ENCODE assay signal across 31 mouse cellular contexts in genomic region chr2:11623173-11623572, GRCm38 (mm10). TPM values are rescaled to one million over a fixed set of nuclear protein-coding genes. Genes with fewer than 3 reads are reported as not detected.
DNase-seq lines count a peak whose midpoint lies in the region; ATAC-seq and TF ChIP-seq lines count a peak whose summit lies in the region.
"Had no signal": no experiment of that assay in that cellular context is flagged by ENCODE, and none has a peak within 500 bp of the region (broad histone marks: within the 10 kb centered on the region; RNA-seq: fewer than 3 reads in every experiment).

No protein-coding gene starts in this region.

- no peaks in the 10 kb centered on the region for H3K9me3 ChIP-seq in heart, embryonic 16.5 days (replicated peaks; ENCODE audit: control insufficient read depth, low read length)
- H3K9me3 ChIP-seq in liver, embryonic 12.5 days (replicated peaks), result no peaks in the 10 kb centered on the region
- H3K9me3 ChIP-seq: embryonic facial prominence, embryonic 13.5 days; embryonic facial prominence, embryonic 15.5 days; forebrain, embryonic 10.5 days; forebrain, embryonic 12.5 days; G1E had no signal

- no peak for DNase-seq in heart, adult 2 months
- DNase-seq in thymus, postnatal 4 days, result peak; percentile 35
- no peak for DNase-seq in thymus, adult 2 months
- DNase-seq: adrenal gland, adult 8-10 months; adrenal gland, postnatal 14 days; adrenal gland, postnatal 36 days; cerebellum, adult 11 months; cerebellum, adult 18-20 months; cerebellum, adult 8-10 months; cerebellum, adult 9-11 months; cerebellum, postnatal 14 days; cerebellum, postnatal 36 days; embryo, embryonic 11 days had no signal

- H3K9ac ChIP-seq in heart, embryonic 16.5 days (ENCODE audit: low read length), result no peak overlapping the region
- H3K9ac ChIP-seq in heart, adult 2 months (ENCODE audit: low read depth, low read length), result no peak overlapping the region
- no peak overlapping the region for H3K9ac ChIP-seq in liver, embryonic 12.5 days
- H3K9ac ChIP-seq: embryonic facial prominence, embryonic 13.5 days; embryonic facial prominence, embryonic 15.5 days; forebrain, embryonic 12.5 days had no signal

- intact Hi-C loops in heart, adult 2 months (cut with DNase I), result no loop called here

- peak; percentile 63; the same call in 1 of the 2 replicates for ATAC-seq in heart, embryonic 16.5 days (replicated peaks; ENCODE audit: extremely low read depth, insufficient read depth, low FRiP score)
- no peak for ATAC-seq in liver, embryonic 12.5 days
- ATAC-seq: activated CD4-positive, CD25-positive, alpha-beta regulatory T cell, adult 4 months; forebrain, embryonic 14.5 days; forebrain, embryonic 16.5 days; Patski had no signal

- no peaks in the 10 kb centered on the region for H3K36me3 ChIP-seq in heart, embryonic 16.5 days (ENCODE audit: control insufficient read depth, insufficient read depth)
- no peaks in the 10 kb centered on the region for H3K36me3 ChIP-seq in heart, adult 2 months (ENCODE audit: control insufficient read depth, insufficient read depth, low read length)
- no peaks in the 10 kb centered on the region for H3K36me3 ChIP-seq in thymus, adult 2 months (ENCODE audit: control insufficient read depth, insufficient read depth, low read length)
- H3K36me3 ChIP-seq in liver, embryonic 12.5 days, result no peaks in the 10 kb centered on the region
- H3K36me3 ChIP-seq: embryonic facial prominence, embryonic 13.5 days; embryonic facial prominence, embryonic 15.5 days; forebrain, embryonic 10.5 days; forebrain, embryonic 12.5 days; G1E had no signal

- H3K4me1 ChIP-seq in heart, embryonic 16.5 days (ENCODE audit: control insufficient read depth, insufficient read depth, low read length), result no peaks in the 10 kb centered on the region
- H3K4me1 ChIP-seq in heart, adult 2 months (ENCODE audit: control insufficient read depth, insufficient read depth, low read length), result no peaks in the 10 kb centered on the region
- peaks cover 25% of the 10 kb centered on the region for H3K4me1 ChIP-seq in thymus, adult 2 months (replicated peaks; ENCODE audit: control insufficient read depth, insufficient read depth, low read length)
- no peaks in the 10 kb centered on the region; the same call in none of the 2 replicates for H3K4me1 ChIP-seq in bone marrow, adult 2 months (ENCODE audit: control insufficient read depth, insufficient read depth, low read length)
- no peaks in the 10 kb centered on the region for H3K4me1 ChIP-seq in liver, embryonic 12.5 days
- H3K4me1 ChIP-seq: embryonic facial prominence, embryonic 13.5 days; embryonic facial prominence, embryonic 15.5 days; forebrain, embryonic 10.5 days; forebrain, embryonic 12.5 days had no signal

- no peaks in the 10 kb centered on the region for H3K27me3 ChIP-seq in heart, embryonic 16.5 days (ENCODE audit: control insufficient read depth, insufficient read depth, low read length)
- H3K27me3 ChIP-seq in heart, adult 2 months (ENCODE audit: control insufficient read depth, insufficient read depth, low read length), result no peaks in the 10 kb centered on the region
- H3K27me3 ChIP-seq in thymus, adult 2 months (ENCODE audit: control insufficient read depth, insufficient read depth, low read length), result no peaks in the 10 kb centered on the region
- no peaks in the 10 kb centered on the region for H3K27me3 ChIP-seq in liver, embryonic 12.5 days (replicated peaks)
- H3K27me3 ChIP-seq: embryonic facial prominence, embryonic 13.5 days; embryonic facial prominence, embryonic 15.5 days; forebrain, embryonic 12.5 days had no signal

- TF ChIP-seq EP300 in heart, adult 2 months (IDR thresholded peaks at IDR 0.05; ENCODE audit: insufficient read depth, low read depth, low read length), result no peak

- H3K4me3 ChIP-seq in heart, embryonic 16.5 days (ENCODE audit: low read length), result no peak overlapping the region
- no peak overlapping the region for H3K4me3 ChIP-seq in heart, adult 2 months
- no peak overlapping the region for H3K4me3 ChIP-seq in thymus, adult 2 months (ENCODE audit: control insufficient read depth, insufficient read depth, low read length)
- no peak overlapping the region for H3K4me3 ChIP-seq in bone marrow, adult 2 months (replicated peaks; ENCODE audit: control insufficient read depth, low read depth, low read length)
- H3K4me3 ChIP-seq in liver, embryonic 12.5 days, result no peak overlapping the region
- H3K4me3 ChIP-seq: embryonic facial prominence, embryonic 13.5 days; embryonic facial prominence, embryonic 15.5 days; erythroblast, embryonic 14.5 days; forebrain, embryonic 10.5 days; forebrain, embryonic 12.5 days had no signal

- no peak for TF ChIP-seq CTCF in heart, adult 2 months (IDR thresholded peaks at IDR 0.05)
- no peak for TF ChIP-seq CTCF in thymus, adult 2 months (IDR thresholded peaks at IDR 0.05; ENCODE audit: borderline replicate concordance, control insufficient read depth, extremely low read depth, insufficient read depth, low read length, poor library complexity)
- TF ChIP-seq CTCF in bone marrow, adult 2 months (IDR thresholded peaks at IDR 0.05; ENCODE audit: control insufficient read depth, insufficient read depth, low read length), result no peak

- 85% methylated on average over 8 of the region's 8 CpGs for WGBS in heart, embryonic 16.5 days
- WGBS in heart, adult 2 months, result 85% methylated on average over 8 of the region's 8 CpGs
- 8% methylated on average over 8 of the region's 8 CpGs for WGBS in thymus, adult 2 months
- WGBS in bone marrow, adult 2 months, result 73% methylated on average over 8 of the region's 8 CpGs
- 71% methylated on average over 8 of the region's 8 CpGs for WGBS in liver, embryonic 12.5 days (ENCODE audit: insufficient replicate concordance)

- no peak overlapping the region for H3K4me2 ChIP-seq in heart, embryonic 16.5 days (ENCODE audit: low read depth, low read length)
- no peak overlapping the region for H3K4me2 ChIP-seq in liver, embryonic 12.5 days
- H3K4me2 ChIP-seq: embryonic facial prominence, embryonic 13.5 days; embryonic facial prominence, embryonic 15.5 days; forebrain, embryonic 12.5 days had no signal

- H3K27ac ChIP-seq in heart, embryonic 16.5 days (ENCODE audit: low read length), result no peak overlapping the region
- no peak overlapping the region for H3K27ac ChIP-seq in heart, adult 2 months
- H3K27ac ChIP-seq in thymus, adult 2 months (ENCODE audit: control insufficient read depth, insufficient read depth, low read length), result no peak overlapping the region
- peak overlapping the region; percentile 6; the same call in 1 of the 2 replicates for H3K27ac ChIP-seq in bone marrow, adult 2 months (ENCODE audit: control insufficient read depth, insufficient read depth, low read depth, low read length, poor library complexity)
- no peak overlapping the region for H3K27ac ChIP-seq in liver, embryonic 12.5 days
- H3K27ac ChIP-seq: embryonic facial prominence, embryonic 13.5 days; embryonic facial prominence, embryonic 15.5 days; forebrain, embryonic 10.5 days; forebrain, embryonic 12.5 days had no signal

- no peak for TF ChIP-seq POLR2A in heart, adult 2 months (IDR thresholded peaks at IDR 0.05; ENCODE audit: insufficient read depth, low read depth, low read length)
- no peak for TF ChIP-seq POLR2A in thymus, adult 2 months (IDR thresholded peaks at IDR 0.05; ENCODE audit: control insufficient read depth, extremely low read depth, insufficient read depth, low read length, poor library complexity)
- no peak for TF ChIP-seq POLR2A in bone marrow, adult 2 months (IDR thresholded peaks at IDR 0.05; ENCODE audit: borderline replicate concordance, control insufficient read depth, low read depth, low read length)

- no peaks in the 10 kb centered on the region for H3K79me2 ChIP-seq in heart, adult 2 months (replicated peaks; ENCODE audit: control insufficient read depth, insufficient read depth, low read length)

RNA-seq across cellular contexts. Expression of gene Gm17490, which starts 2.9 kb away (rescaled TPM):
- polyA plus RNA-seq in heart, embryonic 16.5 days (2015; fragmentation: Nextera tagmentation; extraction: Ambion mirVana), result not detected in 2 replicates
- total RNA-seq in heart, adult 2 months (2021), result not detected
- polyA plus RNA-seq in heart, adult 2 months (2012; rRNA removed), result not detected in 2 replicates
- not detected in 2 replicates for polyA plus RNA-seq in thymus, adult 2 months (2012; rRNA removed)
- not detected in 2 replicates for polyA plus RNA-seq in bone marrow, adult 2 months (2011; ENCODE audit: insufficient read depth, insufficient read length, low replicate concordance, missing spikeins)
- polyA plus RNA-seq in liver, embryonic 12.5 days (2016; fragmentation: Nextera tagmentation; extraction: Ambion mirVana), result not detected in 2 replicates
- total RNA-seq: adrenal gland, adult 18-20 months; adrenal gland, adult 8-10 months; adrenal gland, postnatal 14 days; adrenal gland, postnatal 36 days; common myeloid progenitor, adult 5-6 weeks; G1E had no signal
- polyA plus RNA-seq: activated CD4-positive, CD25-positive, alpha-beta regulatory T cell, adult 4 months; brain, embryonic 14.5 days; C2C12; embryonic facial prominence, embryonic 11.5 days; embryonic facial prominence, embryonic 13.5 days; embryonic facial prominence, embryonic 15.5 days; erythroblast, embryonic 14.5 days; forebrain, embryonic 10.5 days; forebrain, embryonic 12.5 days; forebrain, embryonic 14.5 days; forebrain, embryonic 16.5 days; G1E; Patski had no signal

RNA-seq across cellular contexts. Expression of gene Rbm17, which starts 19.2 kb away (rescaled TPM):
- 84.5 and 102 TPM in 2 replicates for polyA plus RNA-seq in heart, embryonic 16.5 days (2015; fragmentation: Nextera tagmentation; extraction: Ambion mirVana)
- 10 to 100 TPM; 53.2 to 67.5 TPM for total RNA-seq in heart, adult 2 months (2021)
- polyA plus RNA-seq in heart, adult 2 months (2012; rRNA removed), result 32.3 and 39.3 TPM in 2 replicates
- 83.6 and 84.8 TPM in 2 replicates for polyA plus RNA-seq in thymus, adult 2 months (2012; rRNA removed)
- polyA plus RNA-seq in bone marrow, adult 2 months (2011; ENCODE audit: insufficient read depth, insufficient read length, low replicate concordance, missing spikeins), result 167 and 240 TPM in 2 replicates
- polyA plus RNA-seq in liver, embryonic 12.5 days (2016; fragmentation: Nextera tagmentation; extraction: Ambion mirVana), result 107 and 108 TPM in 2 replicates

RNA-seq across cellular contexts. Expression of gene Il2ra, which starts 19.4 kb away (rescaled TPM):
- 8.6 and 21.2 TPM in 2 replicates for polyA plus RNA-seq in heart, embryonic 16.5 days (2015; fragmentation: Nextera tagmentation; extraction: Ambion mirVana)
- total RNA-seq in heart, adult 2 months (2021), result under 1 TPM; 0.80 to 0.81 TPM
- polyA plus RNA-seq in heart, adult 2 months (2012; rRNA removed), result 0.78 and 0.97 TPM in 2 replicates
- polyA plus RNA-seq in thymus, adult 2 months (2012; rRNA removed), result 19.5 and 19.7 TPM in 2 replicates
- polyA plus RNA-seq in bone marrow, adult 2 months (2011; ENCODE audit: insufficient read depth, insufficient read length, low replicate concordance, missing spikeins), result 0.57 and 3.9 TPM in 2 replicates
- not detected in 2 replicates for polyA plus RNA-seq in liver, embryonic 12.5 days (2016; fragmentation: Nextera tagmentation; extraction: Ambion mirVana)
- total RNA-seq: common myeloid progenitor, adult 5-6 weeks had no signal
- polyA plus RNA-seq: C2C12; embryonic facial prominence, embryonic 11.5 days; embryonic facial prominence, embryonic 13.5 days; embryonic facial prominence, embryonic 15.5 days; forebrain, embryonic 10.5 days; forebrain, embryonic 12.5 days; forebrain, embryonic 14.5 days; forebrain, embryonic 16.5 days; G1E; Patski had no signal
